Mouse (Mus musculus): Measurements from ENCODE around the gene Apoa1. TPM values are rescaled to one million over a fixed set of nuclear protein-coding genes. Genes with fewer than 3 reads are reported as not detected.

Apoa1 gene
- polyA plus RNA-seq, 1 experiment, result not detected

DNA sequence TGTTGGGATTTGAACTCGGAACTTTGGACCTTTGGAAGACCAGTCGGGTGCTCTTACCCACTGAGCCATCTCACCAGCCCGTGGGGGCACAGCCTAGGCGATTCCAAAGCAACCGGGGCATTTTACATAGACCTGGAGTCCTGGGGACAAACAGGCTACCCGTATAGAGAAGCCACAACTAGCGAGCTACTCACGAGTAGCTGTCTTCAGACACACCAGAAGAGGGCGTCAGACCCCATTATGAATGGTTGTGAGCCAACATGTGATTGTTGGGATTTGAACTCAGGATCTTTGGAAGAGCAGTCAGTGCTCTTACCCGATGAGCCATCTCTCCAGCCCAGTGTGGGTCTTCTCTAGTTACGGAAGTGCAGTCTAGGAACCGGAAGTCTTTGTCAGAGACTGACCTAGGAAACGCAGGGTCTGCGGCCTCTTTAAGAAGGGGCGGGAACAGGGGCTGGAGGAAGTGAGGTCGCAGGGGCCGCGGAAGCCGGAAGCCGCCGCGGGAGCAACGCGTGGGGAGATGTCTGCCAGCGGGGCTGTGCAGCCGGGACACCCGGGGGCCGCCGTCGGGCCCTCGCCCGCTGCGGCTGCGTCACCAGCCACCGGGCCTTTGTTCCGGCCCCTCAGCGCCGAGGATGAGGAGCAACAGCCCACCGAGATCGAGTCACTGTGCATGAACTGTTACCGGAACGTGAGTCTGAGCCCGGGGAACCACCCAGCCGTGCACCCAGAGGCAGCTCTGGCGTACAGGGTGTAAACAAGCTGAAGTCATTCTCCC is 44.5 kb downstream of the Apoa1 start, which contains the start of gene Zpr1:
Gene Zpr1 (plus strand): TSS at position 388 of the 778 bp plus-strand sequence.
- peak; percentile 92 for TF ChIP-seq POLR2A (IDR thresholded peaks at IDR 0.05; ENCODE audit: borderline replicate concordance, low read depth, low read length)
- no peak; the same call in 1 of the 2 replicates for TF ChIP-seq CTCF (IDR thresholded peaks at IDR 0.05; ENCODE audit: low read depth, low read length)
- H3K4me3 ChIP-seq (ENCODE audit: insufficient read depth, low read length), result peak within 1 kb of the TSS; percentile 86
- peaks cover 9% of the 10 kb centered on the region for H3K4me1 ChIP-seq (ENCODE audit: control insufficient read depth, insufficient read depth, low read length)
- peak within 1 kb of the TSS; percentile 43 for H3K27ac ChIP-seq (ENCODE audit: insufficient read depth, low read depth, low read length)

DNA sequence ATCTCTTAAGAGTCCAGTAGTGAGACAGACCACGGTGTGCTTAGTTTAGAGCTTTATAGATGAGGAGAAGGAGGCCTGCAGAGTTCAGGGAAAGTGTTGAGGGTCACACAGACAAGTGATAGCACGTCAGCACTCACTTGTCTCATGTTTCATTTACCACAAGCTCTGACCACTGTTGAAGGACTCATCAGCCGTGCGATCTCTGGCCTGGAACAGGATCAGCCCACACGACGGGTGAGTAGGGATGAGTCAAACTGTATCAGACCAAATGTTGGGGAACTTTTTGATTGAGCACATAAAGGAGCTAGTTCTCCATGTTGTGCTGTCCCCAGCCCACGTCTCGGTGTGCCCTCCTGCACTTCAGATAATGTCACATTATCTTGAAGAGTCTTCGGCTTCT is 46.1 kb downstream of the Apoa1 start:
- no peak for TF ChIP-seq POLR2A (IDR thresholded peaks at IDR 0.05; ENCODE audit: borderline replicate concordance, low read depth, low read length)
- no peak for TF ChIP-seq CTCF (IDR thresholded peaks at IDR 0.05; ENCODE audit: low read depth, low read length)
- H3K4me3 ChIP-seq (ENCODE audit: insufficient read depth, low read length), result peak overlapping the region; percentile 86
- peaks cover 9% of the 10 kb centered on the region for H3K4me1 ChIP-seq (ENCODE audit: control insufficient read depth, insufficient read depth, low read length)
- no peak overlapping the region for H3K27ac ChIP-seq (ENCODE audit: insufficient read depth, low read depth, low read length)

Other genes with a start within 250 kb of the Apoa1 start
- 41.0 and 44.9 TPM in 2 replicates for gene Pafah1b2, start 215.9 kb upstream of the Apoa1 start, polyA plus RNA-seq (2012; ENCODE audit: insufficient read depth, insufficient read length, missing spikeins)
- 23.4 and 24.4 TPM in 2 replicates for gene Sik3, start 215.8 kb upstream of the Apoa1 start, polyA plus RNA-seq (2012; ENCODE audit: insufficient read depth, insufficient read length, missing spikeins)
- not detected in 2 replicates for gene Apoc3, start 7.1 kb downstream of the Apoa1 start, polyA plus RNA-seq (2012; ENCODE audit: insufficient read depth, insufficient read length, missing spikeins)
- gene Apoa4, start 12.1 kb downstream of the Apoa1 start, polyA plus RNA-seq (2012; ENCODE audit: insufficient read depth, insufficient read length, missing spikeins), result not detected in 2 replicates
- gene Apoa5, start 40.1 kb downstream of the Apoa1 start, polyA plus RNA-seq (2012; ENCODE audit: insufficient read depth, insufficient read length, missing spikeins), result not detected in 2 replicates
- 35.5 and 41.6 TPM in 2 replicates for gene Zpr1, start 44.5 kb downstream of the Apoa1 start, polyA plus RNA-seq (2012; ENCODE audit: insufficient read depth, insufficient read length, missing spikeins)
- 15.3 and 23.2 TPM in 2 replicates for gene Bud13, start 54.4 kb downstream of the Apoa1 start, polyA plus RNA-seq (2012; ENCODE audit: insufficient read depth, insufficient read length, missing spikeins)
- gene 4931429L15Rik, start 91.4 kb downstream of the Apoa1 start, polyA plus RNA-seq (2012; ENCODE audit: insufficient read depth, insufficient read length, missing spikeins), result not detected in 2 replicates

Measured in bone marrow macrophage, adult 2 months (primary cell).